Mouse (Mus musculus): ENCODE results near the gene Sla2.
"Not testable (repeated sequence)": the region's sequence is repeated elsewhere in the genome, so short reads cannot be mapped to it uniquely, and the experiment has no call there.

Gene Sla2

DNA sequence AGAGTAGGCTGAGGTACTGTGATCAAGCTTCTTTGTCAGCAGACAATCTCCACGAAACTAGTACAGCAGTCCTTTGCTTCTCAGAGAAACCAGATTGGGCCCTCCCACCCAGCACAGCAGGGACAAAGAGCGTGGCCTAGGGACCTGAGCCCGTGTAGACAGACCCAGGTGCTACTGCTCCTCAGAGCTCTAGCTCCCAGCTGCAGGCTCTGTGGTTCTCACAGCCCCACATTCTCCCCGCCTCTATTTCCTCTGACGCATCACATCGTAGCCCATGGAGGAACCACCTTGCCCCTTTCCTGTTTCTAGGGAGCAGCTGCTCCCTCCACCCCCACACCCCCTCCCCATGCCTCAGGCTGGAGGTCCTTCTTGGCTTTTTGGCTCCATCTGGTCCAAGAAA is at the start of gene Sla2:
Gene Sla2 (minus strand): TSS at position 176 of the 400 bp plus-strand sequence.
- DNase-seq (ENCODE audit: low spot score) = no peak

DNA sequence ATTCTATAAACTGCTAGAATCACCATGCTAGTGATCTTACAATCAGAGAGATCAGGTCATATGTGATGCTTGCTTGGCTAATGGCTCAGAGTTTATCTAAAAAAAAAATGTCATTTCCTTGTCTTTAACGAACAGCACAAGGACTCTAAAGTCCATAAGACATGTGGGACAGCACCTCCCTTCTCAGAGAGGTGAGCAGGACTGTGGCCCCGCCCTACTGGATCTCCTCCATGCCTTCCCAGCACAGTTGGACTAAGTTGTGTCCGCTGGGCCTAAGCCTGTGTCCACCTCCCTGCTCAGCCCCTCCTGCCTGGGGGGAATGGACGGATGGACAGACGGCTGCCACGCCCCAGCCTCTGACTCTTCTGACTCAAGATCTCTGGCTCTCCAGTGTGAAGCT is 48.0 kb upstream of the Sla2 start:
- DNase-seq (ENCODE audit: low spot score) = no peak

DNA sequence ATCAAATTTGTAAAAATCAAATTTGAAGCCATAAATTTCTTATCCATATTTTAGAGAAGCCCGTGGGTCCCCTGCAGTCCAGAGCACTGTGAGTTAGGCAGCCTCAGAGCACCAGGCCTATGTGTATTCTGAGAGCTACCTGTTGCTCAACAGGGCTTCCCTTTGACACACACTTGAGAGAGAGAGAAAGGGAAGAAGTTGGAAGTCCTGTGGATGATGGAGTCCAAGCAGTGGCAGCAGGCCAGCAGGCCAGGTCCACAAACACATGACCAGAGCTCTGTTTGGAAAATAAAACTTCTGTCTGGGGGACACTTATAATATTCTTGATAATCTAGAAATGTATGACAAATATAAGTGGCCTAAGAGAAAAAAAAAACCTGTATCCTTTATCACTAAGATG is 46.4 kb upstream of the Sla2 start:
- DNase-seq (ENCODE audit: low spot score) = no peak

DNA sequence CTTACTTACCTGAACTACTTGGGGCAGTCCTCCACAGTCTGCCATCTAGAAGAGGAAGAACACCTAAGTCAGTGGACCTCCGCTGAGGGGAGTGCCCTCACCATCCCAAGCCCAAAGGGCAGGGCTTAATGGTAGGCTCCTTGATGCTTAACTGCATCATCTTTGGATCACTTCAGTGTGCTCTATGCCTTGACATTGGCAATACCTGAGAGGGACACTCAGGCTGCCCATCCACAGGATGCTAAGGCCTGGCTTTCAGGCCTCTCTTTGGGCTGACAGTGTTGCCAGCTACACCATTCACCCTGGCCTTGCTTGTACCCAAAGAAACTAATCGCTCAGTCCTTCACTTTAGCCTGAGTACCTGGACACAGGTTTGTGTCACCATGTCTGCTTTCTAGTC is 44.4 kb upstream of the Sla2 start:
- DNase-seq (ENCODE audit: low spot score) = no peak

DNA sequence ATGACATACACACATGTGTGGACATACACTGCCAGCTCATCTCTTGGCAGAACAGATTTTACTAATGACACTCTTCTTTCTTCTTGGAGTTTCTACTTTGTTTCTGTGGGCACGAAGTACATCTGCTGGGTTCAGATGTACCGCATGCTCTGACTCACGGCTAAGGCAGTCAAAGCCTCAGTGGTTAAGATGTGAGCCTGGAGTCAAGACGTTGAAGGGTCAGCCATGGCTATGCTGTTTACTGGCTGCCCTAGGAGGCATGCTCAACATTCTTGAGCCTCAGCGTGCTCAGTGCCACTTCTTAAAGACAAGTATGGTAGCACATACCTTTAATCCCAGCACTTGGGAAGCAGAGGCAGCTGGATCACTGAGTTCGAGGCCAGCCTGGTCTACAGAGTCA is 43.6 kb upstream of the Sla2 start:
- no peak for DNase-seq (ENCODE audit: low spot score)

DNA sequence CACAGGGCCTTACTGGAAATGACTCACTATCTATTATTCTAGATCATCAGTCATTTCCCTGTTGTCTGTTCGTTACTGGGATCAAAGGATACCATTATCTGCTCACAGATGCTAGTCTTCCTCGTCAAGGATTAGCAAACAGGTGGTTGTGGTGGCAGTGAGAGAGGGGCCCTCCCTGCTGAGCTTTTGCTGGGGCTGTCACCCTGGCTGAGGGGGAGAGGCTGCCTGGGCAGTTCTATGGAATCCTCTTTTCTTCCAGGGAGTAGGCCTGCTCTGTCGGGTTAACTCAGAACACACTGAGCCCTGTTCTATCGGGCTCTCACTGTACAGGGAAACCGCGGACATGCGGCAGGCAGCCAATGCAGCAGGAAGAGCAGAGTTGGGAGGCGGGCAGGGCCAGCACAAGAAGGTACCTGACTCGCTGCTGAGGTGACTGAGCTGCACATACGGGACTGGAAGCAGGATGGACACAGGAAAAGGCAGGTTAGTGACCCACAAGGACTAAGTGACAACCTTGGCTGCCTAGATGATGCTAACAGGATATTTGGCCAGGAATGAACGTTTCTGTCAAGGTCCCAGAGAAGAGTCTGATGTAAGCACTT is 42.6 kb upstream of the Sla2 start:
- DNase-seq (ENCODE audit: low spot score) = no peak

DNA sequence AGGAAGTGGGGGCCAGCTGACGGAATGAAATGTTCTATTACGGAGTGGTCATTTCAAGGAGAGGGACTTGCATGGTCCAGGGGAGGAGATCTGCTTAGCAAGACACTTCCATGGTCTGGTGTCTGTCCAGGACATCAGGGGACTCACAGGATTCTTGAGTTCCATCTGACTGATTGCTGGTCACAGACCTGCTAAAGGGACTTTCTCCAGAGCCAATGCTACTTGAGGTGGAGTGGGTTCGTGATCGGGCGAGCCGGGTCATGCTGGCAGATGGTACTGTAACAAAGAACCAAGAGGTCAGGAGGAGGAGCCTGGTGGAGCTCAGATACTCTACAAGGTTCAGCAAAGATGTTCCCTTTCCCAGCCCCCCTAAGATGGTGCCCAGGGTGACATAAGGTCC is 41.6 kb upstream of the Sla2 start:
- no peak for DNase-seq (ENCODE audit: low spot score)

DNA sequence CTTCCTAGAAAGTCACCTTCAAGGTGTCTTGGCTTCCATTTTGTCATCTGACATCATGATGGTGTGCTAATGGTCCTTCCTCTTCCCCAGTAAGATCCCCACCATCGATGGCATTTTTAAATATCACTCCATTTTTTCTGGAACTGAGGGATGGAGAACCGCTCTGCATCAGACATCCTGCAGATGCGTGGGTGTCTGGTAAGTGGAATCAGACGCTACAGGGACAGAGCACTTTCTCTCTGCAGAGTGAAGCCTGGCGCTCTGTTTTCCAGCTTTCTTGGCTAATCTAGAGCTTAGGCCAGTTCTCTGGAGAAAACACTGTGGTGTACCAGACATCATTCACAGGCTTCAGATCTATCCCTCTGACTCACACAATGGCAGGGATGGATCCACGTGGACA is 40.7 kb upstream of the Sla2 start:
- DNase-seq (ENCODE audit: low spot score) = no peak

DNA sequence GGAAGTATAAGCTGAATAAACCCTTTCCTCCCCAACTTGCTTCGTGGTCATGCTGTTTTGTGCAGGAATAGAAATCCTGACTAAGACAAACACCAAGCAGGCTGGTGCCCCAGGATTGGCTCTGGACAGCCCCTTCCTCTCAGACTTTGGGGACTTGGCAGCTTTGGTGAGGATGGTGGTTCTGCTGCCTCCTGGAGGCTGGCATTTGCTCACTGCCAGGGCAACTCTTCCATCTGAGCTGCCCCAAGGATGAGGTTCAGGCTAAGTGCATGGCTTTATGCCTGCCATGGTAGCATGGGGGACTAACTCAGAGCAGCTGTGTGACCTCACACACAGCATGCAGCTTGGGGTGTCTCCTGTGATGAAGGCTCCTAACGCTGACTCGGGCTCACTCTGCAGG is 38.6 kb upstream of the Sla2 start:
- DNase-seq (ENCODE audit: low spot score) = not testable (repeated sequence)

DNA sequence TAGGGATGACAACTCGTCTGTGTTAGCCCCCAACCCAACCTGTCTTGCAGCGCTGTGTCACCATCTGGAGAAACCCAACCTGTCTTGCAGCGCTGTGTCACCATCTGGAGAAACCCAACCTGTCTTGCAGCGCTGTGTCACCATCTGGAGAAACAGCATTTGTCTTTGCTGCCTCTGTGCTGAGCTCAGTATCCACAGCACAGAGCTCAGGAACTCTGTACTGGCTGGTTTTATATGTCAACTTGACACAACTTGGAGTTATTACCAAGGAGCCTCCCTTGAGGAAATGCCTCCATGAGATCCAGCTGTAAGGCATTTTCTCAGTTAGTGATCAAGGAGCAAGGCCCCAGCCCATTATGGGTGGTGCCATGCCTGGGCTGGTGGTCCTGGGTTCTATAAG is 38.1 kb upstream of the Sla2 start:
- not testable (repeated sequence) for DNase-seq (ENCODE audit: low spot score)

DNA sequence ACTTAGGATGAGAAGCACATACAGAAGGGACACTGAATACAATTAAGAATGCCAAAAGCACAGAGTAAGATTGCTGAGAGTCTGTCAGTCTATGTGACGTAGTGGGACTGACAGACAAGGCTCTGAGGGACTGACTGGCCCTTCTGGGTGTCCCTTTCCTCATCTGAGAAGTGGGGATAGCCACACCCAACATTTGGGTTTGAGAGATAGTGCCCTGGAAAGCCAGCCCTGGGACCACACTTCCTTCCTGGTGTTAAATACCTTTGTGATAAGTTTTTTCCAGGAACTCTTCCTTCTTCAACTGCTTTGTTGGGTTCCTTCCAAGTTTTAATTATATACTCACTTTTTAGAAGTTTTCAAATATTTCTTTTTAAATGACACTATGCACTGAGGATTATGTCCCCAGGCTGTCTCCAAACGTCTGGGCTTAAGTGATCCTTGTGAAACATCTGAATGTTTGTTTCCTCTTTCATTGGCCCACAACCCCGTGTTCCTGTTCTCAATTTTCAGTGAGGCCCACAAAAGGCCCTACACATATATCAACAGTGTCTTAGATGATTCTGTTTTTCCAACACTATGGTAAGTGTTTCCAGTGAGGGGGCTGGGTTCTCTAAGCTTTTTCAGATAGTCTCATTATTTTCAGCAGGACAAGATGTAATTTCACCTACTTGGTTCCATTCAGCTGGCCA is 37.4 kb upstream of the Sla2 start:
- DNase-seq (ENCODE audit: low spot score) = no peak

DNA sequence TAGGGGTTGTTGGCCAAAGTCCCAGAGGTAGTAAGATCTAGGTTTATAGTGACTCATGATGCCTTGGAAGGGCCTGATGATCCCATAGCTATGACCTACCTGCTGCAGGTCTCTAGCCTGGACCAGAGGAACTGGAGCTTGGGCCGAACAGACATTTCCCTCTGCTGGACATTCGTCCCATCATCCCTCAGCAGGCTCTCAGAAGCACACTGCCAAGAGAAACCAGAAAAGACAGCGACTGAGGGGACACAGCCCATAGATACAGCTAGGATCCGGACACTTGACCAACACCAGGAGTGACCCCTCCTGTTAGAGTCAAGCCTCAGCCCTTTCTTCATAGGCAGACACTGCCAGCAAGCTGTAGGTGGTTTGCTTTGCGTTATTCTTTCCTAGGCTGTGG is 36.1 kb upstream of the Sla2 start:
- no peak for DNase-seq (ENCODE audit: low spot score)

DNA sequence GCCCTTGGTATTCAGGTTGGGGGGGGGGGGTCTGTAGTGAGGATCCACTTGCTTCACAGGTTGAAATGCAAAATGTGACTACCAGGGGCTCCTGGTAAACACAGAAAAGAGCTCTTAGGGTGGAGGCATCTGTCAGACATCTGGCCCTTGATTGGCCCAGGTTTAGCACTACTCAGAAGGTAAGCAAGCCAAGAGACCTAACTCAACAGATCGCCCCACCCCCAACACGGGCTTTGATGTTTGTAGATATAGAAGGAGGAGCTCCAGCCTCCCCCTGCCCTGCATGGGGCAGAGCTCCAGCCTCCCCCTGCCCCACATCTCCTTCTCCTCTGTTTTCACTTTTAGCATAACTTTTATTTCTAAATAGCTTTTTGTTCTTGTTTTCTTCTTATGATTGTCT is 32.8 kb upstream of the Sla2 start:
- DNase-seq (ENCODE audit: low spot score) = no peak

DNA sequence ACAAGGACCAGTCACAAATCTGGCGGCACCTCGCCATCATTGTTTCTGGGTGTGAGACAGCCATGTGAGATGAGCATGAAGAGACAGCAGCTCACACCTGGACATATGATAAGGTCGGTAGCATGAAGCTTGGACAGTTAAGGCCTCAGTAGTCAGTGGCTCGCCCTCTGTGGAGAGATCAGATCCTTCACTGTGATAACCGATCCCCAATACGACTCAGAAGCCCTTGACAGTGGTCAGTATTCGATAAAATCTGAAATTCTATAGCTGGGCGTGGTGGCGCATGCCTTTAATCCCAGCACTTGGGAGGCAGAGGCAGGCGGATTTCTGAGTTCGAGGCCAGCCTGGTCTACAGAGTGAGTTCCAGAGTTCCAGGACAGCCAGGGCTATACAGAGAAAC is 32.2 kb upstream of the Sla2 start:
- not testable (repeated sequence) for DNase-seq (ENCODE audit: low spot score)

DNA sequence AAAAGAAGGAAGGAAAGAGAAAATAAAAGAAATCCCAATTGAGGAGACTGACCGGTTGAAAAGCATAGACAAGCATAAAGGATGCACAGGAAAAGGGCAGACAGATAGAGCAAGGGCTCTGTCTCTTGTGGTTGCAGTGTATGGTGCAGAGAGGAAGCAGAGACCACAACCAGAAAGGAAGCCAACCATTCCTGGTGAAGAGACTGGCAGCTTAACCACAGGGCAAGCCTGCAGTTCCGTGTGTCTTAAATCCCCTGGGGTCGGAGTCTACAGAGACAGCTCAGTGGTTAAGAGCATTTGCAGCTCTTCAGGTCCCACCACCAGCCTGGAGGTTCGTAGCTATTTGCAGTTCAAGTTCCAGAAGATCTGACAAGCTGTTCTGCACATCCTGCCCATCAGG is 31.6 kb upstream of the Sla2 start:
- no peak for DNase-seq (ENCODE audit: low spot score)

DNA sequence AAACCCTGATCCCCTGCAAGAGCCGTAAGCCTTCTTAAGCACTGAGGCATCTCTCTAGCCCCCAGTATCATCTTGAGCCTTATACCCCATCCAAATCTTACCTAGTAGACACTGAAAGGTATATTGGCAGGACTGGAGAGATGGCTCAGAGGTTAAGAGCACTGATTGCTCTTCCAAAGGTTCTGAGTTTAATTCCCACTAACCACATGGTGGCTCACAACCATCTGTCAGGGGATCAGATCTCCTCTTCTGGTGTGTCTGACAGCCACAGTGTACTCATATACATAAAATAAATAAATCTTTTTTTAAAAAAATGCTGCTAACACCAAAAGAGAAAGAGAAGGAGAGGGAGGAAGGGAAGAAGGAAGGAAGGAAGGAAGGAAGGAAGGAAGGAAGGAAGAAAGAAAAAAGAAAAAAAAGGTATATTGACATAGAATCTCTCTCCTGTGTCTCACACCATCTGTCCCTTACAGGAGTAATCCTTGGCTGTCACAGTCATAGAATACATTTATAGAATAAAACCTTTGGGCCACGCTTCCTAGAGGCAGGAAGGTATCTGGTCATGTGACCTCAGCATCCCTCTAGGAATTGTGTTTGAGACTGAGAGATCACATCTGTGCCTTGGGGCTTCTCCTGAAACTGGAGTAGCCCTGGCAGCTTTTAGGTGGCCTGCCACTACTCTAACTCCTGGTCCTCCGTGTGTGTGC is 29.6 kb upstream of the Sla2 start:
- no peak for DNase-seq (ENCODE audit: low spot score)

DNA sequence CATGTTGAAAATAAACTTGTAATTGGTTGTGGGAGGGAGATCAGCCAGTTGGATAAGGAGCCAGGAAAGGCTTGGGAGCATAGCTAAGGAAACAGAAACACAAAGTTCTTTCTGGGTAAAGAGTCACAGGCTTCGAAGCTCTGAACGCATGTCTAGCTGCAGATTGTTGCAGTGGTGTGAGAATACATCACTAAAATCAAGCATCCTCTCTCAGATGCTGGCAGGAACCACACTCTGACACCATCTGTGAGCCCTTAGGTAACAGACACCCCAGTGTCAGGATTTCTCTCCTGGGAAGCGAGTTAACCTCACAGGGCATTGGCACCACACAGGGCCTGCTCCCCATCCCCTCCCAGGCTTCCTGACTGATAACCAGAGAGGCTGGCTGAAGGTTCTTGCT is 28.6 kb upstream of the Sla2 start:
- no peak for DNase-seq (ENCODE audit: low spot score)

DNA sequence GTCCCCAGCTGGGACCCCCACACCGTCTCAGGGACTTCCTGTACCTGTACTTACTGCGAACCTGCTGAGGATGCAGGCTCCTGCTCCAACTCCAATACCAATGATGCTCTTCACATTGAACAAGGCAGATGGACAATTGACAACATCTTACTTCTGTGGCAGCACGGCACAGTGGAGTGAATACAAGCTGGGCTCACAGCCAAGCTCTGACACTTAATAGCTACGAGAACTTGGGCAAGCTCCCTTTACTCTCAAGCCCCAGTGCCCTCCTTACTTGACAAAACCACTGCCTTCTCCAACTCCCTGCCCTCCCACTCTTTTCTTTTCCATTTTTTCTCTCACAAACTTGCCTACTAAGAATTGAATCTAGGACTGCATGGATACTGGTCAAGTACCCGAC is 26.2 kb upstream of the Sla2 start:
- no peak for DNase-seq (ENCODE audit: low spot score)

DNA sequence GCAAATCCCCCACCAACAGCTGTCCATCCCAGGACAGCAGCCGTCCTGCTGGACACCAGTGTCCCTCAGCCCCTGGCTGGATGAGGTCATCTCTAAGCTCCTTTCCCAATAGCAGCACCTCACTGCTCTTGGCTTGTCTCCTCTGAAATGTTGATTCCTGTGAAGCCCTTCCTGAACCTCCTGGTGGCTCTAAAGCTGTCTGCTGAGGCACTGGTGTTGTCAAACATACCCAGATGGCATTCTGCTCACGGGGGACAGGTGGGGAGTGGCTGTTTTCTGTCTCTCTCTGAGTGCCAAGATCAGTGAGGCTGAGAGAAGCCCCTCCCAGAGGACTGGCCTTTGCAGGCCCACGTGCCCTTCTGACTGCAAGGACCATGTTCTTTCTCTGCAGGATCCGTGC is 18.9 kb upstream of the Sla2 start:
- not testable (repeated sequence) for DNase-seq (ENCODE audit: low spot score)

DNA sequence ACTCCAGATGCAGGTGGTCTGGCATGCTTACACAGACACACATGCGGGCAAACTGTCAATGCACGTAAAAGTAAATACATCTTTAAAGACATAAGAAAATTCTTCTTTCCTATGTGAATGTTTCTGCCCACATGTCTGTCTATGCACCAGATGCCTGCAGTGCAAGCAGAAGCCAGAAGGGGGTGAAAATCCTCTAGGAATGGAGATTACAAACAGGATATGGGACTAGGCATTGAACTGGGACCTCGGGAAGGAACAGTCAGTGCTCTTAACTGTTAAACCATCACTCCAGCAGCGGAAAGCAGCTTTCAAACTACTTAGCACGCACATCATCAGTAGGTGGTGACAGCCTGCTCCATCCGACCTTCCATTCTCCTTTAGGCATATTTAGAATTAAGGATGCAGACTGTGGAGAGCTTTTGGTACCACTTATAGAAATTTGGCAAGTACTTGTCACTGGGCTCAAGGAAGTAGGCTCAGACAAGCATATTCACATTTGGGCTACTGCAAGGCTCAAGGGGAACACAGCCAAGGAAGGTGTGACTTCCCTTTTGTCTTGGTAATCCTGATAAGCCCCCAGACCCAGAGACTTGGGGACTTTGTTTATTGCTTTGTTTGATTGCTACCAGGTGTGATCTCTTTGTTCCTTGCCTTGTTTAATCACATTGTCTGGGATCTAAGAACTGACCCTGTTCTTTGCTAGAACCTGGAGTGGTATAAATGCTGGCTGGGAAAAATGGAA is 18.2 kb upstream of the Sla2 start:
- DNase-seq (ENCODE audit: low spot score) = peak; percentile 69

DNA sequence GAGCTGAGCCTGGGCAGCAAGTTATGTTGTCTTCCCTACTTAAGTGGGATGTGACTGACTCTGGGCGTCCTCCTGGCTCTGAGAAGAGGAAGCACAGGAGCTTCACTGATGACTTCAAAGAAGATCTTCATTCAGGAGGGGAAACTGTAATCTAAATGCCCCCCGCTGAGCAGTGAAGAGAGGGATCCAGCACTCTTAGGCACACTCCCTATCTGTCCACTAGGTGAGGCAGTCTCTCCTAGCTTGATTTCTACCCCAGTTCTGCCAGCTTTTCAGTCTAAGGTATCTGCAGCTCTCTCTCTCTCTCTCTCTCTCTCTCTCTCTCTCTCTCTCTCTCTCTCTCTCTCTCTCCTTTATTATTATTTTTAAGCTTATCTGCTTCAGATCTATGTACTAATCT is 16.4 kb upstream of the Sla2 start:
- no peak for DNase-seq (ENCODE audit: low spot score)

DNA sequence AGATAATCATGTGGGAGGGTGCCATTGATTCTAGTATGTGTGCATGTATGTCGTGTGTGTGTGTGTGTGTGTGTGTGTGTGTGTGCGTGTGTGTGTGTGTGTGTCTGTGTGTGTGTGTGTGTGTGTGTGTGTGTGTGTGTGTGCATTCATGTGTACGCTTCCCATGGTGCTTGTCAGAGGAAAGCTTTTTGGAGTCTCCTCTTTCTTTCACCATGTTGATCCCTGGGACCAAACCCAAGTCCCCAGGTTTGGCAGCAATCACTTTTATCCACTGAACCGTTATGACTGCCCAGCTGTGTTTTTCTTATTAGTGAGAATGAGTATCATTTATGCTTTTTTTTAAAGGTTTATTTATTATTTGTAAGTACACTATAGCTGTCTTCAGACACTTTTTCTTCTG is 15.4 kb upstream of the Sla2 start:
- DNase-seq (ENCODE audit: low spot score) = not testable (repeated sequence)

DNA sequence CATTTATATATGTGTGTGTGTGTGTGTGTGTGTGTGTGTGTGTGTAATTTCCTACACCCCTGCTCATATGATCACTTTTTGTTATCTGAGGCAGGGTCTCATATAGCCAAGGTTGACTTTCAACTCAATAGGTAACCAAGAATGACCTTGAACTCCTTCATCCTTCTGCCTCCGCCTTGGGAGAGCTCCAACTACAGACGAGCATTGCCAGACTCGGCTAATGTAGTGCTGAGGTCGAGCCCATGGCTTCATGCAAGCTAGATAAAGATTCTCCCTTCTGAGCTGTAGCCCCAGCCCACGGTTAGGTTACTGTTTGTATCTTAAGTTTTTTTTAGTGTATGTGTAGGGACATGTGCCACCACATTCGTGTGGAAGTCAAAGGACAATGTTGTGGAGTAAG is 14.9 kb upstream of the Sla2 start:
- DNase-seq (ENCODE audit: low spot score) = no peak

Data from left cerebral cortex, adult 11 months (tissue).